ENCODE assay signal across 24 mouse cellular contexts in genomic region chr2:11139518-11140152, GRCm38 (mm10). TPM values are rescaled to one million over a fixed set of nuclear protein-coding genes. Genes with fewer than 3 reads are reported as not detected.
A peak's percentile ranks its signal among the peaks of the same experiment; 100 is the strongest.
DNase-seq lines count a peak whose midpoint lies in the region; ATAC-seq and TF ChIP-seq lines count a peak whose summit lies in the region.
"Had no signal": no experiment of that assay in that cellular context is flagged by ENCODE, and none has a peak within 500 bp of the region (broad histone marks: within the 10 kb centered on the region; RNA-seq: fewer than 3 reads in every experiment).

No protein-coding gene starts in this region.

- H3K4me3 ChIP-seq in ES-E14 (ENCODE audit: insufficient read depth in 1 of 2, low read depth in 1 of 2, low read length in 2 of 2, poor library complexity in 1 of 2, severe bottlenecking in 1 of 2) = no peak overlapping the region
- H3K4me3 ChIP-seq: heart, embryonic 15.5 days; layer of hippocampus, adult 2 months; limb, embryonic 12.5 days had no signal

- no peak overlapping the region for H3K9ac ChIP-seq in ES-E14 (ENCODE audit: insufficient read depth, low read depth, low read length, poor library complexity, severe bottlenecking)
- H3K9ac ChIP-seq: forebrain, postnatal 0 days; heart, embryonic 15.5 days; limb, embryonic 12.5 days; liver, postnatal 0 days had no signal

- TF ChIP-seq CTCF in brain, embryonic 14.5 days (IDR thresholded peaks at IDR 0.05; ENCODE audit: borderline replicate concordance, extremely low read depth, insufficient read depth, insufficient read length) = no peak

- no peak overlapping the region for H3K27ac ChIP-seq in ES-E14 (ENCODE audit: insufficient read depth, low read depth, low read length, poor library complexity, severe bottlenecking)
- H3K27ac ChIP-seq: heart, embryonic 15.5 days; layer of hippocampus, adult 2 months; limb, embryonic 12.5 days had no signal

- peak; percentile 89 for ATAC-seq in frontal cortex, adult (ENCODE audit: low TSS enrichment)
- ATAC-seq: activated CD4-positive, CD25-positive, alpha-beta regulatory T cell, adult 4 months; liver, postnatal 0 days had no signal

- H3K36me3 ChIP-seq in ES-E14 (ENCODE audit: control insufficient read depth, insufficient read depth, low read length, poor library complexity, severe bottlenecking) = no peaks in the 10 kb centered on the region
- H3K36me3 ChIP-seq: heart, embryonic 15.5 days; limb, embryonic 12.5 days had no signal

- H3K9me3 ChIP-seq in ES-E14 (ENCODE audit: control insufficient read depth, insufficient read depth, low read depth, low read length) = no peaks in the 10 kb centered on the region
- H3K9me3 ChIP-seq: heart, embryonic 15.5 days had no signal

- H3K4me1 ChIP-seq in ES-E14 (ENCODE audit: control insufficient read depth in 2 of 2, insufficient read depth in 2 of 2, low read length in 2 of 2, poor library complexity in 1 of 2) = no peaks in the 10 kb centered on the region
- H3K4me1 ChIP-seq: heart, embryonic 15.5 days; limb, embryonic 12.5 days had no signal

- TF ChIP-seq POLR2A in brain, embryonic 14.5 days (IDR thresholded peaks at IDR 0.05; ENCODE audit: borderline replicate concordance, extremely low read depth, insufficient read depth, insufficient read length, poor library complexity, severe bottlenecking) = no peak

- in situ Hi-C loops in ES-E14 (cut with MboI; ENCODE audit: low sequenced_read_pairs in 2 of 2, unreplicated experiment in 2 of 2) = no loop called here

- no peak for DNase-seq in frontal cortex, postnatal 14 days (ENCODE audit: low spot score in 2 of 2)
- DNase-seq in A20 (ENCODE audit: low read depth, low spot score) (peak; percentile 2), ES-E14 (ENCODE audit: low read depth, low spot score) (peak; percentile 11)
- peak; percentile 15 for DNase-seq in brain, embryonic 14.5 days (ENCODE audit: low read depth)
- DNase-seq in lung, adult 18-20 months = no peak
- no peak for DNase-seq in urinary bladder, postnatal 25 days (ENCODE audit: low spot score)
- DNase-seq in urinary bladder, adult 18-20 months (ENCODE audit: low spot score in 2 of 2) = no peak
- DNase-seq: adrenal gland, postnatal 14 days; cerebellum, adult 9-10 months; gastrocnemius, postnatal 36 days; heart, postnatal 36 days; kidney, adult 2 months; kidney, postnatal 10 days; layer of hippocampus, postnatal 36 days; liver, postnatal 0 days; lung, postnatal 10 days; right cerebral cortex, postnatal 25 days; spleen, adult 18-20 months had no signal

TF ChIP-seq in ES-E14, 5 proteins besides CTCF, POLR2A, EP300 and RAD21:
- TF ChIP-seq HCFC1 (IDR thresholded peaks at IDR 0.05; ENCODE audit: borderline replicate concordance, insufficient read depth, low read length) (no peak), MAFK (IDR thresholded peaks at IDR 0.05; ENCODE audit: insufficient read depth, low read depth, low read length) (no peak), ZC3H11A (IDR thresholded peaks at IDR 0.05; ENCODE audit: borderline replicate concordance, low read depth, low read length) (no peak), CHD2 (IDR thresholded peaks at IDR 0.05; ENCODE audit: low read depth, low read length) (no peak)

RNA-seq across cellular contexts. Expression of gene Prkcq, which starts 32.3 kb away (rescaled TPM):
- total RNA-seq in ES-E14 (2012; rRNA removed) = 0.09 TPM in 1 of 2 replicates, not detected in the other
- polyA plus RNA-seq in brain, embryonic 14.5 days (2012; rRNA removed) = 2.5 and 6.3 TPM in 2 replicates

Comparison
In these comparisons a context has a peak if more than half of its experiments do, and no peak if none do; other contexts are left out.
1. DNase-seq: peak in A20 (single experiment), ES-E14 (single experiment) and brain, embryonic 14.5 days (single experiment); none in frontal cortex, postnatal 14 days (0 of 2), lung, adult 18-20 months (0 of 2), urinary bladder, postnatal 25 days (single experiment) and urinary bladder, adult 18-20 months (0 of 2).